Mouse (Mus musculus): ENCODE results near the gene Trim47. TPM values are rescaled to one million over a fixed set of nuclear protein-coding genes. Genes with fewer than 3 reads are reported as not detected.
"Not testable (repeated sequence)": the region's sequence is repeated elsewhere in the genome, so short reads cannot be mapped to it uniquely, and the experiment has no call there.

Gene Trim47
- polyA plus RNA-seq, 1 experiment from 2014 or later, result 5.3 TPM

DNA sequence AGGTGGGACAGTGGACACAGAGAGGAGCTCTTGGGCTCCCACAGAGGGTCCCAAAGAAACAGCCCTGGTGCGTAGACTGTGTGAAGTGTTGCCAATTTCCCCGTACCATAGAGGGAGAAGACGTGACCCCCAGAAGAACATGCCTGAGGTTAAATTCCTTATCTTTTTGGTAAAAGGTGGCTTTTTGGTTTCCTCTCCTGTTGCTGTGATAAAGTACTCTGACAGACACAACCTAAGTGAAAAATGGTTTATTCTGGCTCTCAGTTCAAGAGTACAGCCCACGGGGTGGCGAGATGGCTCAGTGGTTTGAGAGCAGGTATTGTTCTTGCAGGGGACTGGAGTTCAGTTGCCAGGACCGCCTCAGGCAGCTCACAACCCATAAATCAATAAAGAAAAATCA lies 27.5 kb downstream of the Trim47 start:
- no peaks in the 10 kb centered on the region for H3K9me3 ChIP-seq (ENCODE audit: control insufficient read depth, low read length)
- no peaks in the 10 kb centered on the region for H3K36me3 ChIP-seq (ENCODE audit: control insufficient read depth, insufficient read depth, low read length)
- H3K4me2 ChIP-seq (ENCODE audit: low read length), result no peak overlapping the region
- H3K27ac ChIP-seq (replicated peaks; ENCODE audit: low read depth, low read length), result no peak overlapping the region
- 85% methylated on average over 6 of the region's 6 CpGs for WGBS
- H3K9ac ChIP-seq (replicated peaks; ENCODE audit: low read length), result no peak overlapping the region
- no peaks in the 10 kb centered on the region for H3K27me3 ChIP-seq (ENCODE audit: control insufficient read depth, insufficient read depth, low read length)
- ATAC-seq (ENCODE audit: low FRiP score, low TSS enrichment) (no peak), DNase-seq (no peak)
- H3K4me3 ChIP-seq (replicated peaks; ENCODE audit: low read depth, low read length), result no peak overlapping the region
- H3K4me1 ChIP-seq (ENCODE audit: control insufficient read depth, insufficient read depth, low read length), result peaks cover 12% of the 10 kb centered on the region; the same call in 1 of the 2 replicates

DNA sequence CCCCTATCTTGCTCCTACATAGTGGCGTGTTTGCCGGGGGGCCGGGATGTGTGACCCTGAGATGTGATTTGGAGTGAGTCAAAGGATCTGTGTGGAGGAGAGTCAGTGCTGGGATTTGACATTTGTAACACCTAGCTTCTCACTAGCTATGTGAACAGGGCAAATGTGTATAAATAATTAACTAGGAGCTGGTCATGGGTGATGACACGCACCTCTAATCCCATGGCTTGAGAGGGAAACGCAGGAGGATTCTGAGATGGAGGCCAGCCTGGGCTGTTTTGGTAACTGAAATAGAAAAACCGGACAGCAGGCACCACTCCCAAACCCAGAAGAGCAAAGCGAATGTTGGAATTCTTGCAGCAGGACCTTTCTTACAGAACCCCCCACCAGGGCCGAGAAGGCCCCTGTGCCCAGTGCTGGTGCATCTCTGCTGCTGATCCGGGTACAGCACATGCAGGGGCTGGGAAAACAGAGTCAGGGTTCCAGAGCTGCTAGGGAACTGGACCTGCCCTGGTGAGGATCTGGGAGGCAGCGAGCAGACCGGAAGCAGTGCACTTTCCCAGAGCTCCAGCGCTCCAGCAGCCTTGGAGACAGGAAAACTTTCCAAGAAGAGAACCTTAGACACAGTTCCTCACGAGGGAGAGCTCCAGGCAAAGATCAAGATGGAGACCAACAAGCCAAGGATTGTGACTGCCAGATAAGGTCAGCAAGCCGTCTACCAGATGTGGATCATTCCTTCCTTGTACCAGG lies 28.1 kb downstream of the Trim47 start:
- no peaks in the 10 kb centered on the region for H3K9me3 ChIP-seq (ENCODE audit: control insufficient read depth, low read length)
- H3K4me2 ChIP-seq (ENCODE audit: low read length), result no peak overlapping the region
- DNase-seq (no peak), ATAC-seq (ENCODE audit: low FRiP score, low TSS enrichment) (no peak)
- H3K27me3 ChIP-seq (ENCODE audit: control insufficient read depth, insufficient read depth, low read length), result no peaks in the 10 kb centered on the region
- no peak overlapping the region for H3K4me3 ChIP-seq (replicated peaks; ENCODE audit: low read depth, low read length)
- peaks cover 6% of the 10 kb centered on the region; the same call in 1 of the 2 replicates for H3K4me1 ChIP-seq (ENCODE audit: control insufficient read depth, insufficient read depth, low read length)
- no peak overlapping the region for H3K9ac ChIP-seq (replicated peaks; ENCODE audit: low read length)
- H3K27ac ChIP-seq (replicated peaks; ENCODE audit: low read depth, low read length), result no peak overlapping the region
- WGBS, result 80% methylated on average over 14 of the region's 14 CpGs
- no peaks in the 10 kb centered on the region for H3K36me3 ChIP-seq (ENCODE audit: control insufficient read depth, insufficient read depth, low read length)

DNA sequence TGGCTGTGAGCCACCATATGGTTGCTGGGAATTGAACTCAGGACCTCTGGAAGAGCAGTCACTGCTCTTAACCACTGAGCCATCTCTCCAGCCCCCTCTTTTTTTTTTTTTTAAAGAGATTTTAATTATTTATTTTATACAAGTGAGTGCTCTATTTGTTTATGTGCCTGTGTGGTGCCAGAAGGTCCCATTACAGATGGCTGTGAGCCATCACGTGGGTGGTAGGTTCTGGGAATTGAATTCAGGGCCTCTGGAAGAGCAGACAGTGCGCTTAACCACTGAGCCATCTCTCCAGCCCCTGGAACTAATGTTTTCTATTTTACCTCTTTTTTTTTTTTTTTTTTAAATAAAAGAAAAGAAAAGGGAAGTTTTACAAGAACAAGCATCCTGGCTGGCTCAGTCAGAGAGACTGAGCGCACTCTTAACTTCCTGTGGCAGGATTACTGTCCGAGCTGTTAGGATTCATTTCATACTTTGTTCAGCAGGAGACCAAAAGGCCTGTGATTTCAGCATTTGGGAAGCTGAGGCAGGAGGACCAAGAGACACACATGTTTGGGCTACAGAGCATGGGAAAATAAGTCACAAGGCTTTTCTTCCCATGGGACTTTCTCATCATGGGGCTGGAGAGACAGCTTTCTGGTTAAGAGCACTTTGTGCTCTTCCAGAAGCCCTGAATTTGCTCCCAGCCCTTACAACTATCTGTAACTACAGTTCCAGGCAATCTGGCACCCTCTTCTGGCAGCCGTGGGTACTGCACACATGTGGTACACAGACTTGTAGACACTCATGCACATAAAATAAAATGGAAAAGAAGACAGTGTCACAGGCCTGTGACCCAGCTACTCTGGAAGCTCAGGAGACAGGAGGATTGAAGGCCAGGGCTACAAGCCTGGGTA lies 30.5 kb downstream of the Trim47 start:
- Histone ChIP-seq H3K9ac (replicated peaks; ENCODE audit: low read length) (no peak overlapping the region), H3K4me1 (ENCODE audit: control insufficient read depth, insufficient read depth, low read length) (no peaks in the 10 kb centered on the region), H3K4me3 (replicated peaks; ENCODE audit: low read depth, low read length) (no peak overlapping the region), H3K36me3 (ENCODE audit: control insufficient read depth, insufficient read depth, low read length) (no peaks in the 10 kb centered on the region), H3K9me3 (ENCODE audit: control insufficient read depth, low read length) (no peaks in the 10 kb centered on the region), H3K27ac (replicated peaks; ENCODE audit: low read depth, low read length) (no peak overlapping the region), H3K27me3 (ENCODE audit: control insufficient read depth, insufficient read depth, low read length) (no peaks in the 10 kb centered on the region), H3K4me2 (ENCODE audit: low read length) (no peak overlapping the region)
- ATAC-seq (ENCODE audit: low FRiP score, low TSS enrichment), result no peak
- DNase-seq, result no peak
- 91% methylated on average over 5 of the region's 5 CpGs for WGBS

- Histone ChIP-seq H3K4me3 (replicated peaks; ENCODE audit: low read depth, low read length) (no peak overlapping the region), H3K4me2 (ENCODE audit: low read length) (no peak overlapping the region), H3K9ac (replicated peaks; ENCODE audit: low read length) (no peak overlapping the region), H3K27me3 (ENCODE audit: control insufficient read depth, insufficient read depth, low read length) (no peaks in the 10 kb centered on the region), H3K9me3 (ENCODE audit: control insufficient read depth, low read length) (no peaks in the 10 kb centered on the region), H3K27ac (replicated peaks; ENCODE audit: low read depth, low read length) (no peak overlapping the region), H3K36me3 (ENCODE audit: control insufficient read depth, insufficient read depth, low read length) (no peaks in the 10 kb centered on the region), H3K4me1 (ENCODE audit: control insufficient read depth, insufficient read depth, low read length) (no peaks in the 10 kb centered on the region)
- 91% methylated on average over 3 of the region's 3 CpGs for WGBS
- DNase-seq, result no peak
- no peak for ATAC-seq (ENCODE audit: low FRiP score, low TSS enrichment)
Measured at GRCm38 (mm10) chr11:116095573-116095972, 31.4 kb downstream of the Trim47 start.

DNA sequence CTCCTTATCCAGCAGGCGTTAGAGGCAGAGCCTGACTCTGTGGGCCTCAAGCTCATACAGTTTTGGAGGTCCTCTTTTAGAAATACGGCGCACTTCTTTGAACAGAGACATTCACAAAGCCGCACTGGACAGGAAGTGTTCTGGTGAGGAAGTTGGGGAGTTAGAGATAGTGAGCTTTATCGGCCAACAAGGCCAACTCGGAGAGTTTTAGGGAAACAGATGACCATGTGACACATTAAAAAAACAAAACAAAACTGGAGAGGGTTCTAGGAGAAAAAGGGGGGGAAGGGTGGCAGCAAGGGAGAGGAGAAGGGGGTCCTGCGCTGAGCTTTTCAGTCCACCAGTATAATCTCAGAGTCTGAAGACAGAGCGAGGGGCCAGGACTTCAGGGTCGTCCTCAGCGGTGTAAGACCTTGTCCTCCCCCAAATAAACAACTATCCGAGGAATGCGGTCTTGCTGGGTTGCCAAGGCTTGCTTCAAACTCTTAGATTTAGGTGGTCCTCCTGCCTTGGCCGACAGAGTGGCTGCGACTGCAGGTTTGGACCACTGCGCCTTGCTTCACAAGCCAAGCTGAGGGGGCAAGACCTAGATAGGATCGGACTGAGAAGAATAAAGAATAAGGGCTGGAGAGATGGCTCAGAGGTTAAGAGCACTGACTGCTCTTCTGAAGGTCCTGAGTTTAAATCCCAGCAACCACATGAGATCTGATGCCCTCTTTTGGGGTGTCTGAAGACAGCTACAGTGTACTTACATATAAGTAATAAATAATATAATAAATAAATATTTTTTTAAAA lies 33.0 kb downstream of the Trim47 start:
- H3K27ac ChIP-seq (replicated peaks; ENCODE audit: low read depth, low read length), result no peak overlapping the region
- no peak overlapping the region for H3K4me3 ChIP-seq (replicated peaks; ENCODE audit: low read depth, low read length)
- H3K4me2 ChIP-seq (ENCODE audit: low read length), result no peak overlapping the region
- H3K9ac ChIP-seq (replicated peaks; ENCODE audit: low read length), result no peak overlapping the region
- no peak for ATAC-seq (ENCODE audit: low FRiP score, low TSS enrichment)
- no peaks in the 10 kb centered on the region for H3K9me3 ChIP-seq (ENCODE audit: control insufficient read depth, low read length)
- H3K27me3 ChIP-seq (ENCODE audit: control insufficient read depth, insufficient read depth, low read length), result no peaks in the 10 kb centered on the region
- no peaks in the 10 kb centered on the region for H3K4me1 ChIP-seq (ENCODE audit: control insufficient read depth, insufficient read depth, low read length)
- H3K36me3 ChIP-seq (ENCODE audit: control insufficient read depth, insufficient read depth, low read length), result no peaks in the 10 kb centered on the region
- 73% methylated on average over 16 of the region's 16 CpGs for WGBS
- no peak for DNase-seq

GRCm38 (mm10) chr11:116092959-116093358 lies 34.1 kb downstream of the Trim47 start:
- not testable (repeated sequence) for H3K4me3 ChIP-seq (replicated peaks; ENCODE audit: low read depth, low read length); H3K9ac ChIP-seq (replicated peaks; ENCODE audit: low read length); ATAC-seq (ENCODE audit: low FRiP score, low TSS enrichment); DNase-seq; H3K36me3 ChIP-seq (ENCODE audit: control insufficient read depth, insufficient read depth, low read length); H3K4me2 ChIP-seq (ENCODE audit: low read length); H3K27me3 ChIP-seq (ENCODE audit: control insufficient read depth, insufficient read depth, low read length); H3K27ac ChIP-seq (replicated peaks; ENCODE audit: low read depth, low read length); H3K9me3 ChIP-seq (ENCODE audit: control insufficient read depth, low read length); H3K4me1 ChIP-seq (ENCODE audit: control insufficient read depth, insufficient read depth, low read length)
- WGBS, result 93% methylated on average over 6 of the region's 6 CpGs

- no peak for DNase-seq
- H3K27ac ChIP-seq (replicated peaks; ENCODE audit: low read depth, low read length), result no peak overlapping the region
- no peak for ATAC-seq (ENCODE audit: low FRiP score, low TSS enrichment)
- no peak overlapping the region for H3K4me3 ChIP-seq (replicated peaks; ENCODE audit: low read depth, low read length)
- no peak overlapping the region for H3K4me2 ChIP-seq (ENCODE audit: low read length)
- no peaks in the 10 kb centered on the region for H3K9me3 ChIP-seq (ENCODE audit: control insufficient read depth, low read length)
- no peaks in the 10 kb centered on the region for H3K4me1 ChIP-seq (ENCODE audit: control insufficient read depth, insufficient read depth, low read length)
- no peak overlapping the region for H3K9ac ChIP-seq (replicated peaks; ENCODE audit: low read length)
- H3K27me3 ChIP-seq (ENCODE audit: control insufficient read depth, insufficient read depth, low read length), result no peaks in the 10 kb centered on the region
- no peaks in the 10 kb centered on the region for H3K36me3 ChIP-seq (ENCODE audit: control insufficient read depth, insufficient read depth, low read length)
- 85% methylated on average over 6 of the region's 6 CpGs for WGBS
Measured at GRCm38 (mm10) chr11:116091591-116091990, 35.4 kb downstream of the Trim47 start.

DNA sequence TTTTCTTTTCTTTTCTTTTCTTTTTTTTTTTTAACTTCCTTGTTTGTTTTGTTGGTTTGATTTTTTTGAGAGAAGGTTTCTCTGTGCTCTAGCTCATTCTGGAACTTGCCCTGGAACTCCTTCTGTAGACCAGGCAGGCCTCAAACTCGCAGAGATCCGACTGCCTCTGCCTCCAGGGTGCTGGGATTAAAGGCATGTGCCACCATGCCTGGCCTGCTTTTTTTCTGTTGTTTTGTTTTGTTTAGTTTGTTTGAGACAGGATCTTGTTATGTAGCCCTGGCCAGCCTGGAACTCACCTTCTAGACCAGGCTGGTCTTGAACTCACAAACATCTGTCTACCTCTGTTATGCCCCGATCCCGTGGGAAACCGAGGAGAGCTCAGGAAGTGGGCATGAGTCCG lies 37.5 kb downstream of the Trim47 start:
- Histone ChIP-seq H3K9ac (replicated peaks; ENCODE audit: low read length) (no peak overlapping the region), H3K4me1 (ENCODE audit: control insufficient read depth, insufficient read depth, low read length) (peaks cover 10% of the 10 kb centered on the region), H3K4me2 (ENCODE audit: low read length) (no peak overlapping the region), H3K27me3 (ENCODE audit: control insufficient read depth, insufficient read depth, low read length) (no peaks in the 10 kb centered on the region), H3K36me3 (ENCODE audit: control insufficient read depth, insufficient read depth, low read length) (no peaks in the 10 kb centered on the region), H3K4me3 (replicated peaks; ENCODE audit: low read depth, low read length) (no peak overlapping the region), H3K27ac (replicated peaks; ENCODE audit: low read depth, low read length) (no peak overlapping the region), H3K9me3 (ENCODE audit: control insufficient read depth, low read length) (no peaks in the 10 kb centered on the region)
- 90% methylated on average over 6 of the region's 6 CpGs for WGBS
- ATAC-seq (ENCODE audit: low FRiP score, low TSS enrichment) (no peak), DNase-seq (no peak)
